Mouse (Mus musculus) forebrain, embryonic 14.5 days (tissue): ENCODE measurements around the gene Inpp5a. TPM values are rescaled to one million over a fixed set of nuclear protein-coding genes. Genes with fewer than 3 reads are reported as not detected.

Source experiments
- ATAC-seq: fragments of 200-750 bp; cut with Nextera tagmentation; 2 replicates; pipeline ENCODE4 v1.8.0; 2017; ENCODE audit warnings: mild to moderate bottlenecking, moderate library complexity
- DNase-seq: peaks from one replicate; pipeline ENCODE4 v3.0.0-alpha.2; 2015; ENCODE audit warnings: low spot score
- H3K27ac ChIP-seq: fragments of 300-500 bp; sonication (generic); 2 replicates; pipeline ENCODE4 v1.5.1; 2014; ENCODE audit warnings: low read depth, mild to moderate bottlenecking, control low read depth, low read length, moderate library complexity
- H3K27me3 ChIP-seq: fragments of 300-500 bp; sonication (generic); replicated peaks from 2 replicates; pipeline ENCODE4 v1.6.1; 2014; ENCODE audit warnings: low read length, control low read depth, mixed read lengths; ENCODE audit not compliant: control insufficient read depth, insufficient read depth
- H3K36me3 ChIP-seq: fragments of 300-500 bp; sonication (generic); 2 replicates; pipeline ENCODE4 v1.6.1; 2014; ENCODE audit warnings: low read length, control low read depth; ENCODE audit not compliant: control insufficient read depth, insufficient read depth
- H3K4me1 ChIP-seq: fragments of 300-500 bp; sonication (generic); 2 replicates; pipeline ENCODE4 v1.6.1; 2014; ENCODE audit warnings: antibody characterized with exemption, low read length, control low read depth; ENCODE audit not compliant: control insufficient read depth, insufficient read depth
- H3K4me2 ChIP-seq: fragments of 300-500 bp; sonication (generic); 2 replicates; pipeline ENCODE4 v1.6.1; 2014; ENCODE audit warnings: mild to moderate bottlenecking, control low read depth, low read length
- H3K4me3 ChIP-seq: fragments of 300-500 bp; sonication (generic); 2 replicates; pipeline ENCODE4 v1.5.1; 2014; ENCODE audit warnings: low read depth, low read length, control low read depth
- H3K9ac ChIP-seq: fragments of 300-500 bp; sonication (generic); 2 replicates; pipeline ENCODE4 v1.6.1; 2014; ENCODE audit warnings: mild to moderate bottlenecking, low read length, control low read depth, moderate library complexity
- H3K9me3 ChIP-seq: fragments of 300-500 bp; sonication (generic); replicated peaks from 2 replicates; pipeline ENCODE4 v1.6.1; 2016; ENCODE audit warnings: low read length, control low read depth, mixed read lengths; ENCODE audit not compliant: control insufficient read depth
- WGBS: fragments of 180-500 bp; shearing (Covaris S2); extraction: QIAGEN DNeasy Blood & Tissue Kit; methylation state at CpG from one replicate; pipeline ENCODE4 v1.1.7; 2014; 5-methylcytosine and 5-hydroxymethylcytosine counted together
- polyA plus RNA-seq: library from polyadenylated mRNA; unstranded; fragments of >200 nt; fragmentation: Nextera tagmentation; extraction: Ambion mirVana; gene quantifications from 2 replicates; pipeline ENCODE4 v1.2.1, GENCODE M21; 2014

The Inpp5a gene
- polyA plus RNA-seq, 1 experiment from 2014 or later: 13.0 TPM

DNA sequence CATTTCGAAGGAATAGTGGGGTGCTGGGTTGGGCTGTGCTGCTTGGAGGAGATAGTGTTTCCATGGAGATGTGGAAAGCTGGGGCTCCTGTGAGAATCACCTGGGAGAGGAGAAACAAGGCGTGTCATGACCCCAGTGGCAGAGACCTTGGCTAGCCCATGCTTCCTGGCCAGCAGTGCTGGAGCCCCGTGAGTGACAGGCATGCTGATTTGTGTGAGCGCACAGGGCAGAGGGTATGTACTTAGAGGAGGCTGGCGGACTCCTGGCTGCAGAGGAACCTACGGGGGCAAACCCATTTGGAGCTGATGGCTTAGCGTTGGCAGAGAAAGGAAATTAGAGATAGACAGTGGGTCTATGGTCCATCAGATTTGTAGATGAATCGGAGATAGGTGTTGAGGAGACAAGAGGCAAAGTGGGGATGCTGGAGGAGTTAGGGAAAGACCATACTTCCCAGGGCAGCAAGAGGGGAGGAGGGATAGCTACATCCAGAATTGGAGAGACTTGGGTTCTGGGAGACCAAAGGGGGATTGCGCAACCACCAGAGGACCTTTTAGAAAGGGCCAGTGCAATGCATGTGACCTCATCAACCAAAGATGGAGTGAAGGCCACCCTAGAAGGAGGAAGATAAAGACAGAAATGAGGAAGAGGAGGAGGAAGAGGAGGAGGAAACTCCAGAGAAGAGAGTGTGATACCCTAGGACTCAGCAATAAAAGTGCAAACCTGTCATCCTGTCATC, 117.9 kb downstream of the Inpp5a start:
- Histone ChIP-seq H3K4me2 (no peak overlapping the region), H3K27me3 (no peaks in the 10 kb centered on the region), H3K4me3 (no peak overlapping the region), H3K27ac (no peak overlapping the region), H3K4me1 (no peaks in the 10 kb centered on the region), H3K9ac (no peak overlapping the region), H3K36me3 (no peaks in the 10 kb centered on the region), H3K9me3 (no peaks in the 10 kb centered on the region)
- WGBS: 87% methylated on average over 9 of the region's 9 CpGs
- no peak for ATAC-seq
- no peak for DNase-seq

GRCm38 (mm10) chr7:139508938-139509337, 120.0 kb downstream of the Inpp5a start:
- no peak for DNase-seq
- no peak overlapping the region for H3K4me3 ChIP-seq
- H3K27ac ChIP-seq: no peak overlapping the region
- H3K27me3 ChIP-seq: no peaks in the 10 kb centered on the region
- ATAC-seq: no peak
- WGBS: 81% methylated on average over 4 of the region's 4 CpGs
- no peak overlapping the region for H3K9ac ChIP-seq
- no peaks in the 10 kb centered on the region for H3K36me3 ChIP-seq
- no peaks in the 10 kb centered on the region for H3K9me3 ChIP-seq
- no peaks in the 10 kb centered on the region for H3K4me1 ChIP-seq
- H3K4me2 ChIP-seq: no peak overlapping the region

DNA sequence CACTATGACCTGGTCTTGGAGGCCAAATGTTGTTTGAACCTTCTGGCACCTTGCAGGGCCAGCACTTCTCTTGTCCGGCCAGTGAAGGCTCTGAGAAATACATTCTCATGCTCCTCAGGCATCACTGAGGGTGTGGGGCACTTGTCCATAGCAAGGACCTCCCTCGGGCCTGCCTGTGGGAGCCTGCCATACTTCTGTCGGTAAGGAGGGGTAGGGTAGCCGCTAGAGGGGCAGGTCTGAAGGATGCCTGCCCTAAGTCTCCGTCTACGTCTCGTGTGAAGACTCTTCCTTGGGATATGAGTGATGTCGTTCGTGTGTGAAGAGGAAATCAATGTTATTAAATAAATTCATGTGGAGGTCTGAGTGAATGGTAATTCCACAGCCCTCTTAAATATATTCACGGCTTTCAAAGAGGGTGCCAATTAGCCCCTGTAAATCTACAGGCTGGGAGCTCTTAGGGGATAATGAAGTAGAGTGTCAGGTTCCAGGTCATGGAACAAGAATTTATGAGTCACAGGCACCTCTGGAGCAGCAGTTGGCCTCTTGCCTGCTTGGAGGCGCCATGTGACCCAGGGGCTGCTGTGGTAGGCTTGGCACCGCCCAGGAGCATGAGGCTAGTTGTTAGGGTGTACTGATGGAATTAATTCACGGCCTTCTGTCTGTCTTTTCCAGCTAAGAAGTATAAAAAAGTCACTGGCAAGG, 127.2 kb downstream of the Inpp5a start:
- no peak overlapping the region for H3K9ac ChIP-seq
- H3K4me1 ChIP-seq: peaks cover 9% of the 10 kb centered on the region
- H3K27me3 ChIP-seq: peaks cover 1% of the 10 kb centered on the region; the same call in 1 of the 2 replicates
- no peak overlapping the region for H3K4me3 ChIP-seq
- H3K4me2 ChIP-seq: no peak overlapping the region
- peak; percentile 58 for DNase-seq
- H3K9me3 ChIP-seq: no peaks in the 10 kb centered on the region
- 31% methylated on average over 13 of the region's 13 CpGs for WGBS
- no peak overlapping the region for H3K27ac ChIP-seq
- no peaks in the 10 kb centered on the region for H3K36me3 ChIP-seq
- peak; percentile 72 for ATAC-seq

DNA sequence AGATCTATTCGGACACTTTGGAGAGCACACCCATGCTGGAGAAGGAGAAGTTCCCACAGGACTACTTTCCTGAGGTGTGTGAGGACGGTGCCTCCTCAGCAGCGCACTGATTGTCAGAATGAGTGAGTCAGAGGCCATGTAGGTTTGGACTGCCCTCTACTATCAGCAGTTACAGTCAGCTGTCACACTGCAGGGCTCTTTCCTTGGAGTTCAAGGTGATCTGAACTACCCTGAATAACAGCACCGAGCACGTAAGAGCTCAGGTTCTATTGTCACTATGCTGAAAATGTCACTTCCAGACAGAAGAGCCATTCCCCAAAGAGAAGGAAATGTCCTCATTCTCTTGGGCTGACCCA, 127.7 kb downstream of the Inpp5a start:
- peaks cover 9% of the 10 kb centered on the region for H3K4me1 ChIP-seq
- H3K4me2 ChIP-seq: no peak overlapping the region
- WGBS: 92% methylated on average over 5 of the region's 5 CpGs
- no peak overlapping the region for H3K9ac ChIP-seq
- no peaks in the 10 kb centered on the region for H3K9me3 ChIP-seq
- no peaks in the 10 kb centered on the region for H3K36me3 ChIP-seq
- no peak overlapping the region for H3K4me3 ChIP-seq
- H3K27ac ChIP-seq: no peak overlapping the region
- H3K27me3 ChIP-seq: peaks cover 4% of the 10 kb centered on the region; the same call in 1 of the 2 replicates
- ATAC-seq (0 out of 2 replicates have a peak, but pooled peaks have one; percentile 20), DNase-seq (no peak)

DNA sequence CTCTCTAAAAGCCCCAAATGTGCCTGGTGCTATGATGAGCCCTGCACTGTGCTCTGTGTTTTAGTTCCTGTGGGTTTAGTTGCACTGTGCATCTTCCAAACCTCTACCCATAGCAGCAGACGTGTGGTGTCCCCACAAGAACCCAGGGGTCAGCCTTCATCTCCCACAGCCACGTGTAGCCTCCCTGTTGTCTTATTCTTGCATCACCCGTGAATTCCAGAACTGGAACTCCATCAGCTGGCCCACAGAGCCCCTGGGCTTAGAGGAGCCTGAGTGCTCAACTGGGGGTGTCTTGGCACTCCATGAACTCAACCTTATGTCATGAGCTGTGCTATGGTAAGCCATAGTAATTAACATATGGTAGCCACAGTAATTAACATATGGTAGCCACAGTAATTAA, 129.4 kb downstream of the Inpp5a start:
- 64% methylated on average over 3 of the region's 3 CpGs for whole genome bisulfite sequencing
- ATAC-seq: 0 out of 2 replicates have a peak, but pooled peaks have one; percentile 23
- Histone ChIP-seq H3K9me3 (no peaks in the 10 kb centered on the region), H3K4me1 (peaks cover 9% of the 10 kb centered on the region), H3K9ac (no peak overlapping the region), H3K27me3 (peaks cover 4% of the 10 kb centered on the region; the same call in 1 of the 2 replicates), H3K4me3 (no peak overlapping the region), H3K27ac (no peak overlapping the region), H3K4me2 (no peak overlapping the region), H3K36me3 (no peaks in the 10 kb centered on the region)
- no peak for DNase-seq

DNA sequence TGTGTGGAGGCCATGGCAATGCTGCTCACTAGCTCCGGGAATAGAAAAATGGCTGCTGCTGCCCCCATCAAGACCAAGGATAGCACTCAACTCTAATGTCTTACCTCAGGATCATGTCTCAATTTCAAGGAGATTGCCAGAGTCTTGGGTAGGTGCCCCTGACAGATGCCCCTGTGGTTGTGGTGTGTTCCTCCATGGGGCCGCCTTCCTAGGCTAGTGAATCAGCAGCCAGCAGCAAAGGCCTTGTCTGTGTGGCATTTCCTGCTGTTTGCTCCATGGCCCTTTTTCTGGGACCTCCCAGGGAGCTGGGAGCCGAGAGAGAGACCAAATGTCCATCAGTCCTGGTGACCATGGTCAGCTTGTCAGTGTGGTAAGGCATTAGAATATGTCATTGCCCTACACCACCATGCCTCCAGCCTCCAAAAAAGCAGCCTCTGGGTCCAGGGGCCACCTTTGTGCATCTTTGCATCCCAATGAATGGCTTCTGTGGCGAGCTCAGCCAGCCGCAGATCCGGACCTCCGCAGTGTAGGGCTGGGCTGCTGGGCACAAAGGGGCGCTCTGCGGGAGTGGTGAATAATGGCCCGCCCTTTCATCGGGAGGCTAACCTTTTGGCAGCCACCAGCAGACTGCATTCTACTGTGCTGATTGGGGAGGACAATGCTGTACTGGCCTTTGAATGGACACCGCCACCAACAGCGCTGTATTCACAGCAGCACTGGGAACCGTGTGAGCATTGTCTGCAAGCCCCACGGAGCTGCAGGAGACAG, 139.6 kb downstream of the Inpp5a start:
- 0 out of 2 replicates have a peak, but pooled peaks cover 3% of the 10 kb centered on the region for H3K36me3 ChIP-seq
- no peak overlapping the region for H3K4me3 ChIP-seq
- H3K9ac ChIP-seq: no peak overlapping the region
- peak; percentile 79 for ATAC-seq
- H3K4me1 ChIP-seq: peaks cover 19% of the 10 kb centered on the region
- WGBS: 11% methylated on average over 15 of the region's 15 CpGs
- peak; percentile 72 for DNase-seq
- H3K27ac ChIP-seq: no peak overlapping the region
- H3K9me3 ChIP-seq: no peaks in the 10 kb centered on the region
- H3K4me2 ChIP-seq: peak overlapping the region; percentile 16; the same call in 1 of the 2 replicates
- H3K27me3 ChIP-seq: peaks cover 41% of the 10 kb centered on the region

DNA sequence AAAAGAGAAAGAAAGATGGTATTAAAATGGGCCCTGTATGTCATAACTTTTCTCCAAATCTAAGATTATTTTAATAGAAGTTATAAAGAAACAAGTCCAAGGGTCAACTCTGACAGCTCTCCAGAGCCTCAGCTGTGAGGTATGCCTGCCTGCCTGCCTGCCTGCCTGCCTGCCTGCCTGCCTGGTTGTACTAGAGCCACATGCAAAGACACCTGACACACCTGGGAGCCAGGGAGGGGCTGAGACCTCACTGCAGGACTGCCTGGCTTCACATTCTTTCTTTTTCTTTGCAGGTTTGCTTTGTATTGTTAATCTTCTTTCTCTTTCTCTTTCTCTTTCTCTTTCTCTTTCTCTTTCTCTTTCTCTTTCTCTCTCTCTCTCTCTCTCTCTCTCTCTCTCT, 140.3 kb downstream of the Inpp5a start:
- H3K27me3 ChIP-seq: peaks cover 41% of the 10 kb centered on the region

DNA sequence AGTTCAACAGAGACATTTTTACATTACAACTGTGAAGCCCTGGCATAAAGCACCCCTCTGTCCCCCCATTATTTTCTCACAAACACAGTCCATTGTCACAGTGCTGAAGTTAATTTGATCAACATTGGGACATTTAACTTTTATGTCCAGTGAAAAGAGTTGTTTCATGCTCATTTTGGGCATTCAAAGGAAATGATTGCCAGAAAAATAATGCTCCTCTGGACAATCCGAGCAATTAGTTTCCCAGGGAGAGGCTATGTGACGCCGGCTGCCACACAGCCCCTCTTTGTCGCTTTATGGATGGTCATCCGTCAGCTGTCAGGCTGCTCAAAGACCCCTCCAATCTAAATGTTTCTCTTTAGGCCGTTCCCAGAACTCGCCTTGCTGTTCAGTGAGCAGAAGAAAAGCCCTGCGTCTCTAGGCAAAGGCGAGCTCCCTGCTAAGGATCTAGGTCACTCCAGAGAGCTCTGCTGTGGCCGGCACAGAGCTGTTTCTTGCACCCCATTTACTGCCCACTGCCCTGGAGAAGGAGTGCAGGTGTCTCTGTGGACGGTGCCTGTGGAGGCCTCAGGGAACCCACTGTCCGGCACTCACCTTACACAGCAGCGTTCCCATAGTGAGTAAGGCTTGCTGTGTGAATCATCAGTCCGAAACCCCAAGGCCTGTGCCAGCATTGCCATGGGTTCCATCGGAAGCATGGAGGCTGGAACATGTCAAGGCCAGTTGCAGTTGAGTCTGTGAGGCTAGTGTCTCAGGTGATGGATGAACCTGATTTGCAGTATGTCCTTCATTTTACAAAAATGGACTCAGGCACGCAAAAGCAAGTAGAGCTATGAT, 141.9 kb downstream of the Inpp5a start:
- no peak overlapping the region for H3K4me3 ChIP-seq
- peak; percentile 76 for DNase-seq
- WGBS: 26% methylated on average over 16 of the region's 16 CpGs
- H3K9ac ChIP-seq: no peak overlapping the region
- H3K27ac ChIP-seq: no peak overlapping the region
- H3K4me1 ChIP-seq: peaks cover 19% of the 10 kb centered on the region
- 0 out of 2 replicates have a peak, but pooled peaks cover 3% of the 10 kb centered on the region for H3K36me3 ChIP-seq
- no peak overlapping the region for H3K4me2 ChIP-seq
- H3K9me3 ChIP-seq: no peaks in the 10 kb centered on the region
- ATAC-seq: peak; percentile 78
- peaks cover 40% of the 10 kb centered on the region for H3K27me3 ChIP-seq

More for the DNA sequence above, 140.3 kb downstream of the Inpp5a start:
- H3K36me3 ChIP-seq: 0 out of 2 replicates have a peak, but pooled peaks cover 3% of the 10 kb centered on the region
- no peak overlapping the region for H3K4me3 ChIP-seq
- H3K4me1 ChIP-seq: peaks cover 19% of the 10 kb centered on the region
- H3K9ac ChIP-seq: no peak overlapping the region
- H3K27ac ChIP-seq: no peak overlapping the region
- ATAC-seq: no peak
- H3K9me3 ChIP-seq: no peaks in the 10 kb centered on the region
- H3K4me2 ChIP-seq: no peak overlapping the region
- DNase-seq: no peak
